Mouse (Mus musculus): Measurements from ENCODE around the gene Pabpn1. TPM values are rescaled to one million over a fixed set of nuclear protein-coding genes. Genes with fewer than 3 reads are reported as not detected.

Gene Pabpn1
- polyA plus RNA-seq, 1 experiment from 2014 or later = 53.9 TPM

Other genes starting within 250 kb of the Pabpn1 start
- 46.3 and 51.6 TPM in 2 replicates for gene 1700123O20Rik, start 206.3 kb upstream of the Pabpn1 start, polyA plus RNA-seq (2015; fragmentation: Nextera tagmentation; extraction: Ambion mirVana)
- gene Acin1, start 205.6 kb upstream of the Pabpn1 start, polyA plus RNA-seq (2015; fragmentation: Nextera tagmentation; extraction: Ambion mirVana) = 62.5 and 68.7 TPM in 2 replicates
- gene Gm29776, start 193.7 kb upstream of the Pabpn1 start, polyA plus RNA-seq (2015; fragmentation: Nextera tagmentation; extraction: Ambion mirVana) = 0.03 and 0.05 TPM in 2 replicates
- 3.4 and 3.5 TPM in 2 replicates for gene Cebpe, start 180.3 kb upstream of the Pabpn1 start, polyA plus RNA-seq (2015; fragmentation: Nextera tagmentation; extraction: Ambion mirVana)
- 2.1 and 3.6 TPM in 2 replicates for gene Slc7a8, start 110.6 kb upstream of the Pabpn1 start, polyA plus RNA-seq (2015; fragmentation: Nextera tagmentation; extraction: Ambion mirVana)
- gene Rnf212b, start 78.4 kb upstream of the Pabpn1 start, polyA plus RNA-seq (2015; fragmentation: Nextera tagmentation; extraction: Ambion mirVana) = not detected in 2 replicates
- 2.2 TPM in 2 replicates for gene Homez, start 21.5 kb upstream of the Pabpn1 start, polyA plus RNA-seq (2015; fragmentation: Nextera tagmentation; extraction: Ambion mirVana)
- 0.41 and 0.50 TPM in 2 replicates for gene Ppp1r3e, start 14.9 kb upstream of the Pabpn1 start, polyA plus RNA-seq (2015; fragmentation: Nextera tagmentation; extraction: Ambion mirVana)
- 0.57 and 0.62 TPM in 2 replicates for gene Bcl2l2, start 9.1 kb upstream of the Pabpn1 start, polyA plus RNA-seq (2015; fragmentation: Nextera tagmentation; extraction: Ambion mirVana)
- gene Gm20521, start 9.1 kb upstream of the Pabpn1 start, polyA plus RNA-seq (2015; fragmentation: Nextera tagmentation; extraction: Ambion mirVana) = 0.09 TPM in 1 of 2 replicates, not detected in the other
- gene Slc22a17, start 20.6 kb downstream of the Pabpn1 start, polyA plus RNA-seq (2015; fragmentation: Nextera tagmentation; extraction: Ambion mirVana) = 2.0 and 2.1 TPM in 2 replicates
- 0.71 TPM in 2 replicates for gene Efs, start 33.6 kb downstream of the Pabpn1 start, polyA plus RNA-seq (2015; fragmentation: Nextera tagmentation; extraction: Ambion mirVana)
- not detected in 2 replicates for gene Il25, start 40.2 kb downstream of the Pabpn1 start, polyA plus RNA-seq (2015; fragmentation: Nextera tagmentation; extraction: Ambion mirVana)
- 0.20 TPM in 1 of 2 replicates, not detected in the other for gene Cmtm5, start 43.8 kb downstream of the Pabpn1 start, polyA plus RNA-seq (2015; fragmentation: Nextera tagmentation; extraction: Ambion mirVana)
- gene Myh6, start 74.4 kb downstream of the Pabpn1 start, polyA plus RNA-seq (2015; fragmentation: Nextera tagmentation; extraction: Ambion mirVana) = 0.69 and 2.9 TPM in 2 replicates
- not detected in 2 replicates for gene Gm17428, start 84.4 kb downstream of the Pabpn1 start, polyA plus RNA-seq (2015; fragmentation: Nextera tagmentation; extraction: Ambion mirVana)
- 0.98 and 6.2 TPM in 2 replicates for gene Myh7, start 102.1 kb downstream of the Pabpn1 start, polyA plus RNA-seq (2015; fragmentation: Nextera tagmentation; extraction: Ambion mirVana)
- 55.5 and 61.8 TPM in 2 replicates for gene Ngdn, start 123.0 kb downstream of the Pabpn1 start, polyA plus RNA-seq (2015; fragmentation: Nextera tagmentation; extraction: Ambion mirVana)
- gene Zfhx2, start 199.8 kb downstream of the Pabpn1 start, polyA plus RNA-seq (2015; fragmentation: Nextera tagmentation; extraction: Ambion mirVana) = 1.1 and 1.2 TPM in 2 replicates
- gene Thtpa, start 202.3 kb downstream of the Pabpn1 start, polyA plus RNA-seq (2015; fragmentation: Nextera tagmentation; extraction: Ambion mirVana) = 5.5 TPM in 2 replicates
- 26.1 and 27.6 TPM in 2 replicates for gene Ap1g2, start 214.1 kb downstream of the Pabpn1 start, polyA plus RNA-seq (2015; fragmentation: Nextera tagmentation; extraction: Ambion mirVana)
- 0.06 and 0.07 TPM in 2 replicates for gene Jph4, start 224.4 kb downstream of the Pabpn1 start, polyA plus RNA-seq (2015; fragmentation: Nextera tagmentation; extraction: Ambion mirVana)

Data from liver, embryonic 13.5 days (tissue).